In the genomic region with DNA sequence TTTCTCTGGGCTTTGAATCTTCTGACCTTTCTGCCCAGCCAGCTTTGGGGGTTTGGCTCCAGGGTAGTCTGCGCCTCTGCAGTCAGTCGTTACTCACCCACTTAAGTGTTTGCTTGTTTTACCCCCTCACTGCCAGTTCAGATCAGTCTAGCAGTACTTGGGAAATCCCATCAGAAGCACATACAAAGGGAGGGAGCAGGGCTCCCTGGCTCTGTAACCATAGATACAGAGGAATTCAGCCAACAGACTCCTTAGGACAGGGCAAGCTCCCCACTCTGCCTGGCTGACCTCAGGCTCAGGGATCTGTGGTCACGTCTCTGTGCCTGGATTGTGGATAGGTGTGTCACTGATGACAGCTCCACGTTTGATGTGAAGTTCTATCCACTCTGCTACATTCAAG, we compare ENCODE assay signal across 10 mouse cellular contexts. TPM values are rescaled to one million over a fixed set of nuclear protein-coding genes. Genes with fewer than 3 reads are reported as not detected.
A peak's percentile ranks its signal among the peaks of the same experiment; 100 is the strongest.
DNase-seq lines count a peak whose midpoint lies in the region; ATAC-seq and TF ChIP-seq lines count a peak whose summit lies in the region.
"Had no signal": no experiment of that assay in that cellular context is flagged by ENCODE, and none has a peak within 500 bp of the region (broad histone marks: within the 10 kb centered on the region; RNA-seq: fewer than 3 reads in every experiment).

No protein-coding gene starts in this region.

- peaks cover 15% of the 10 kb centered on the region for H3K4me1 ChIP-seq in forebrain, embryonic 12.5 days
- H3K4me1 ChIP-seq in forebrain, embryonic 15.5 days, result peaks cover 22% of the 10 kb centered on the region
- H3K4me1 ChIP-seq in kidney, adult 2 months (ENCODE audit: control insufficient read depth, insufficient read depth, low read length), result peaks cover 20% of the 10 kb centered on the region
- peaks cover 47% of the 10 kb centered on the region for H3K4me1 ChIP-seq in brown adipose tissue, adult 24 weeks (ENCODE audit: control insufficient read depth, insufficient read depth, insufficient read length, low read length)
- H3K4me1 ChIP-seq in midbrain, embryonic 12.5 days, result peaks cover 9% of the 10 kb centered on the region

- H3K27me3 ChIP-seq in forebrain, embryonic 12.5 days, result no peaks in the 10 kb centered on the region
- no peaks in the 10 kb centered on the region for H3K27me3 ChIP-seq in forebrain, embryonic 15.5 days
- H3K27me3 ChIP-seq in kidney, adult 2 months (replicated peaks; ENCODE audit: control insufficient read depth, insufficient read depth, low read length), result no peaks in the 10 kb centered on the region
- H3K27me3 ChIP-seq in midbrain, embryonic 12.5 days, result no peaks in the 10 kb centered on the region

- no peak for TF ChIP-seq CTCF in kidney, adult 2 months (conservative IDR thresholded peaks at IDR 0.05; ENCODE audit: insufficient read depth, insufficient read length, low read depth, low read length)

- peak overlapping the region; percentile 42; the same call in 1 of the 2 replicates for H3K27ac ChIP-seq in forebrain, embryonic 12.5 days
- no peak overlapping the region for H3K27ac ChIP-seq in forebrain, embryonic 15.5 days (replicated peaks)
- H3K27ac ChIP-seq in kidney, adult 2 months (ENCODE audit: insufficient read depth, low read depth, low read length), result no peak overlapping the region
- peak overlapping the region; percentile 98 for H3K27ac ChIP-seq in brown adipose tissue, adult 24 weeks (replicated peaks; ENCODE audit: low read depth, low read length)
- H3K27ac ChIP-seq in midbrain, embryonic 12.5 days (replicated peaks), result no peak overlapping the region
- H3K27ac ChIP-seq: macrophage had no signal

- no peak overlapping the region for H3K9ac ChIP-seq in forebrain, embryonic 12.5 days
- no peak overlapping the region for H3K9ac ChIP-seq in forebrain, embryonic 15.5 days (replicated peaks)
- H3K9ac ChIP-seq in midbrain, embryonic 12.5 days (replicated peaks), result no peak overlapping the region

- H3K36me3 ChIP-seq in forebrain, embryonic 12.5 days (replicated peaks), result peaks cover 30% of the 10 kb centered on the region
- H3K36me3 ChIP-seq in forebrain, embryonic 15.5 days, result no peaks in the 10 kb centered on the region; the same call in 1 of the 2 replicates
- no peaks in the 10 kb centered on the region; the same call in 1 of the 2 replicates for H3K36me3 ChIP-seq in kidney, adult 2 months (ENCODE audit: control insufficient read depth, insufficient read depth, low read length)
- H3K36me3 ChIP-seq in midbrain, embryonic 12.5 days, result peaks cover 16% of the 10 kb centered on the region

- no peaks in the 10 kb centered on the region for H3K9me3 ChIP-seq in forebrain, embryonic 12.5 days
- H3K9me3 ChIP-seq in forebrain, embryonic 15.5 days, result no peaks in the 10 kb centered on the region
- no peaks in the 10 kb centered on the region for H3K9me3 ChIP-seq in midbrain, embryonic 12.5 days

- no peak for ATAC-seq in forebrain, embryonic 12.5 days (ENCODE audit: low FRiP score)
- no peak for ATAC-seq in forebrain, embryonic 15.5 days (replicated peaks)
- 0 out of 2 replicates have a peak, but pooled peaks have one; percentile 41 for ATAC-seq in midbrain, embryonic 12.5 days (ENCODE audit: low FRiP score, low read depth)

- H3K4me3 ChIP-seq in forebrain, embryonic 12.5 days (replicated peaks), result no peak overlapping the region
- H3K4me3 ChIP-seq in forebrain, embryonic 15.5 days, result no peak overlapping the region
- no peak overlapping the region for H3K4me3 ChIP-seq in kidney, adult 2 months (ENCODE audit: insufficient read depth, low read depth, low read length)
- H3K4me3 ChIP-seq in brown adipose tissue, adult 24 weeks (ENCODE audit: insufficient read depth, low read depth, low read length), result no peak overlapping the region
- H3K4me3 ChIP-seq in midbrain, embryonic 12.5 days, result no peak overlapping the region

- H3K4me2 ChIP-seq in forebrain, embryonic 12.5 days, result no peak overlapping the region
- no peak overlapping the region for H3K4me2 ChIP-seq in forebrain, embryonic 15.5 days (replicated peaks)
- no peak overlapping the region for H3K4me2 ChIP-seq in midbrain, embryonic 12.5 days (replicated peaks)

- DNase-seq in kidney, adult 2 months, result peak; percentile 23
- no peak for DNase-seq in kidney, postnatal 14 days
- DNase-seq in cerebellum, postnatal 36 days, result no peak
- no peak for DNase-seq in T-cell, adult 2 months (ENCODE audit: low spot score)
- DNase-seq: right cerebral cortex, adult 18-20 months had no signal

- no peak for TF ChIP-seq POLR2A in kidney, adult 2 months (IDR thresholded peaks at IDR 0.05; ENCODE audit: low read depth, low read length)

- WGBS in forebrain, embryonic 12.5 days, result 40% methylated on average over 4 of the region's 4 CpGs
- WGBS in forebrain, embryonic 15.5 days, result 25% methylated on average over 4 of the region's 4 CpGs
- WGBS in kidney, adult 2 months, result 51% methylated on average over 4 of the region's 4 CpGs
- 25% methylated on average over 4 of the region's 4 CpGs for WGBS in midbrain, embryonic 12.5 days

RNA-seq across cellular contexts. Expression of gene Ppp2r1b, which starts 42.2 kb away (rescaled TPM):
- polyA plus RNA-seq in forebrain, embryonic 12.5 days (2016; fragmentation: Nextera tagmentation; extraction: Ambion mirVana), result 109 and 112 TPM in 2 replicates
- 89.6 and 95.9 TPM in 2 replicates for polyA plus RNA-seq in forebrain, embryonic 15.5 days (2015; fragmentation: Nextera tagmentation; extraction: Ambion mirVana)
- polyA plus RNA-seq in kidney, adult 2 months (2012; rRNA removed), result 10.2 and 13.0 TPM in 2 replicates
- polyA plus RNA-seq in brown adipose tissue, adult 24 weeks (2012; ENCODE audit: insufficient read depth, insufficient read length, missing spikeins), result 35.1 and 41.6 TPM in 2 replicates
- polyA plus RNA-seq in midbrain, embryonic 12.5 days (2016; fragmentation: Nextera tagmentation; extraction: Ambion mirVana), result 90.9 and 93.6 TPM in 2 replicates

Comparison
In these comparisons a context has a peak if more than half of its experiments do, and no peak if none do; other contexts are left out.
1. H3K27ac ChIP-seq: peak in forebrain, embryonic 12.5 days (single experiment) and brown adipose tissue, adult 24 weeks (single experiment); none in forebrain, embryonic 15.5 days (single experiment), kidney, adult 2 months (single experiment) and midbrain, embryonic 12.5 days (single experiment).